Mouse (Mus musculus) Patski (cell line): ENCODE data around the gene Relt. TPM values are rescaled to one million over a fixed set of nuclear protein-coding genes. Genes with fewer than 3 reads are reported as not detected.

Experiments
- ATAC-seq: fragments of 100-300 bp; one replicate; pipeline ENCODE4 v1.8.0; 2021
- CTCF ChIA-PET: fragments of 350-600 bp; sonication (Branson Sonifier 250); formaldehyde crosslinking; loops from one replicate; lab custom pipeline; 2022; ENCODE audit warnings: inconsistent platforms; lab: Charles Lee
- POLR2A ChIA-PET: fragments of 350-600 bp; sonication (Branson Sonifier 250); formaldehyde crosslinking; loops from one replicate; lab custom pipeline; 2022; ENCODE audit warnings: antibody characterized with exemption, inconsistent platforms; lab: Charles Lee
- DNase-seq: peaks from one replicate; pipeline ENCODE4 v3.0.0-alpha.2; 2011; ENCODE audit warnings: low read depth, low spot score
- H3K27me3 ChIP-seq: fragments of 371-371 bp; one replicate; pipeline ENCODE4 v1.5.1; 2021
- CTCF ChIP-seq: fragments of 100-300 bp; IDR thresholded peaks from one replicate; pipeline ENCODE4 v1.5.1; 2021
- in situ Hi-C: fragments of 300-500 bp; cut with MboI; formaldehyde crosslinking; loops from 3 replicates; pipeline ENCODE4 v1.11.1; 2018; ENCODE audit warnings: low pct_unique_long_range_greater_than_20kb, mixed read lengths
- polyA plus RNA-seq: library from polyadenylated mRNA; unstranded; gene quantifications from one replicate; pipeline ENCODE4 v1.2.3, GENCODE M21; 2021

Relt gene
- polyA plus RNA-seq, 1 experiment from 2014 or later, result 5.1 TPM

GRCm38 (mm10) chr7:100902451-100903137 is 39.3 kb upstream of the Relt start:
- ChIA-PET POLR2A (interaction anchor here (1.3 kb wide), 1 partner anchor 29 kb away, joined by 4 read pairs; no protein-coding TSS in a partner anchor), CTCF (interaction anchor here (0.9 to 1.7 kb wide), 6 partner anchors 11 to 37 kb away, joined by 3 to 6 read pairs (median 4); no protein-coding TSS in a partner anchor)
- DNase-seq, result no peak
- TF ChIP-seq CTCF, result no peak
- no peaks in the 10 kb centered on the region for H3K27me3 ChIP-seq
- no peak for ATAC-seq
- in situ Hi-C loops, result loop anchor here (5.0 kb wide), 1 partner anchor 35 kb away; no protein-coding TSS in a partner anchor

GRCm38 (mm10) chr7:100897828-100898227 is 34.6 kb upstream of the Relt start:
- in situ Hi-C loops, result no loop called here
- no peak for DNase-seq
- ChIA-PET CTCF (no interaction called here), POLR2A (no interaction called here)
- no peak for ATAC-seq
- H3K27me3 ChIP-seq, result no peaks in the 10 kb centered on the region
- TF ChIP-seq CTCF, result no peak

GRCm38 (mm10) chr7:100894833-100895226 is 31.6 kb upstream of the Relt start:
- no peaks in the 10 kb centered on the region for H3K27me3 ChIP-seq
- ATAC-seq (no peak), DNase-seq (no peak)
- ChIA-PET CTCF (no interaction called here), POLR2A (no interaction called here)
- no peak for TF ChIP-seq CTCF
- in situ Hi-C loops, result no loop called here

DNA sequence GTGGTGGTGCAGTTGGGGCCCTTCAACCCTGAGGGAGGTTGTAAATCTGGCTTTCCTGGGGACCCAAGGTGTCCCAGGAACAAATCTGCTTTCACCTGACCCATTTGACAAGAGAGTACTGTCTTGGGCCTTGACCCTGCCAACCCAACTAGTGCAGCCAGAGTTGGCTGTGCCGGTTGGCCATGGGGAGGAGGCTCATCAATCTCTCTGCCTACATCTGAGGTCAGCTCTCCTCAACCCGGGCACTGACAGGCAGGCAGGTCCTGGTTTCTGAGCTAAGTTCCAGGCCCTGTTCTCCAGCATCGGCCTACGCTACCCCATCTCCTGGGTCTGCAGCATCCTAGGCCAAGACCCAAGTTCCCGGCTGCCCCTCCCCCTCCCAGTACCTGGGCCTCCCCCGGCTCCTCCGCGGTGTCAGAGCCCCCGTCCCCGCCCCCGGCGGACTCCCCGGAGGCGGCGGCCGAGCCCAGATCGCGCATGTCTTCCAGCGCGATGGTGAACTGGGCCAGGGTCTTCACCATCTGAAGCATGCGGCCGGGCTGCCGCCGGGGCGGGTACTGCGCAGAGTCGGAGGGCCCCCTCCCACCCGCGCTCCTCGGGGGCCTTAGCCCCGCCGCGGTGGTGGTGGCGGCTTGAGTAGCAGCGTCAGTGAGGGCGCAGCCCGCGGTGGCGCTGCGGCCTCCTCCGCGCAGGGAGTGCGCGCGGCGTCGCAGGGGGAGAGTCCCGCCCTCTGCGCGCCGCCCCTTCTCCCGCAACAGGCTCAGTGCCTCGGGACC is 31.0 kb upstream of the Relt start:
- TF ChIP-seq CTCF, result no peak
- ChIA-PET CTCF (no interaction called here), POLR2A (no interaction called here)
- ATAC-seq (no peak), DNase-seq (no peak)
- in situ Hi-C loops, result no loop called here
- no peaks in the 10 kb centered on the region for H3K27me3 ChIP-seq

GRCm38 (mm10) chr7:100893249-100894056 is 30.2 kb upstream of the Relt start:
- no peak for TF ChIP-seq CTCF
- DNase-seq, result no peak
- in situ Hi-C loops, result no loop called here
- ChIA-PET POLR2A (no interaction called here), CTCF (no interaction called here)
- H3K27me3 ChIP-seq, result no peaks in the 10 kb centered on the region
- ATAC-seq, result no peak

DNA sequence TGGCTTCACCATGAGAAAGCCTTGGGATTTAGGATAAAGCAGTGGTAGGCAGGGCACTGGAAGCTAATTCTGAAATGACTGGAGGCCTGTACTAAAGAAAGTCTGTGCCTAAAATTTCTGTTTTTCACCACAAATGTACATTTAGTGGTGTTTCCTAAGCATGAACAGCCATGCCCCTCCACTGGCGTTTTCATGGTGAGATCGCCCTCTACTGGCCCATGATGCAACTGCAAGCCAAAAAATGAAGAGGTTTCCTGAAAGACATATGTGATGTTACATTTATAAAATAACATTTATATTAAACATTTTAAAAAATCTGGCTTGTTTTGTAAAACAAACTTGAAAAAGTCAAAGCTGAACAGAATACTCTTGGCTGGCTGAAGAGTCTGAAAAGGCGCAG is 23.3 kb upstream of the Relt start:
- ChIA-PET POLR2A (interaction anchor here (1.1 kb wide), 1 partner anchor 10 kb away, joined by 4 read pairs; no protein-coding TSS in a partner anchor), CTCF (interaction anchor here (0.7 to 2.6 kb wide), 19 partner anchors 8 to 171 kb away, joined by 3 to 11 read pairs (median 3); partner anchors contain the start of gene Arhgef17)
- no peak for DNase-seq
- ATAC-seq, result no peak
- H3K27me3 ChIP-seq, result no peaks in the 10 kb centered on the region
- in situ Hi-C loops, result no loop called here
- TF ChIP-seq CTCF, result no peak

GRCm38 (mm10) chr7:100884460-100884859 is 21.2 kb upstream of the Relt start:
- CTCF ChIA-PET, result interaction anchor here (2.0 to 2.6 kb wide), 2 partner anchors 10 to 17 kb away, joined by 6 to 7 read pairs; no protein-coding TSS in a partner anchor
- no peak for ATAC-seq
- TF ChIP-seq CTCF, result no peak
- POLR2A ChIA-PET, result no interaction called here
- DNase-seq, result no peak
- H3K27me3 ChIP-seq, result no peaks in the 10 kb centered on the region
- in situ Hi-C loops, result no loop called here

- in situ Hi-C loops, result no loop called here
- CTCF ChIA-PET, result interaction anchor here (0.9 kb wide), 1 partner anchor 19 kb away, joined by 3 read pairs; the partner anchor contains the start of gene Relt
Observed at GRCm38 (mm10) chr7:100881950-100882349, 18.7 kb upstream of the Relt start.

GRCm38 (mm10) chr7:100881531-100881930 is 18.3 kb upstream of the Relt start:
- TF ChIP-seq CTCF, result no peak
- ChIA-PET POLR2A (no interaction called here), CTCF (interaction anchor here (0.9 kb wide), 1 partner anchor 18 kb away, joined by 3 read pairs; the partner anchor contains the start of gene Relt)
- DNase-seq (no peak), ATAC-seq (no peak)
- in situ Hi-C loops, result no loop called here
- H3K27me3 ChIP-seq, result no peaks in the 10 kb centered on the region

More at GRCm38 (mm10) chr7:100881950-100882349, 18.7 kb upstream of the Relt start:
- H3K27me3 ChIP-seq, result no peaks in the 10 kb centered on the region
- no peak for TF ChIP-seq CTCF
- POLR2A ChIA-PET, result no interaction called here
- DNase-seq, result no peak
- no peak for ATAC-seq

DNA sequence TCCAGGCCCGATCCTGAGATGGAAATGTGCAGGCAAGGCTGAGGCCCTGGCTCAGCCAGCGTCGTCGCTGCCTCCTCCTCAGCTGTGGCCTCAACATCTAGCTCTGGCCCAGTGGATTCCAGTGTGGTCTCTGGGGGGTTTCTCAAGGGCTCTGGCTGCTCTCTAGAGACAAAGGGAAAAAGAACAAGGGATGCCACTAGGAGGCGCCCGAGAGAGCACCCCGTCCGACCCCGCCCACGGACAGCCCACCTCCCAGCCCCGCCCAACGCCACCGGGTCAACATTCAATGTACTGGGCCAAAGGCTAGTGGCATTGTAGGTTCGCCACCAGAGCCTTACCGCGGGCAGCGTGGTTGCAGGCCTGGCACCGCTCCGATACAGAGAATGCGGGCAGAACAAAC is 16.3 kb upstream of the Relt start:
- DNase-seq, result no peak
- in situ Hi-C loops, result loop anchor here (10.0 kb wide), 1 partner anchor 55 kb away; the partner anchor contains the start of gene Arhgef17
- ChIA-PET CTCF (interaction anchor here (1.3 to 5.0 kb wide), 2 partner anchors 12 to 30 kb away, joined by 3 to 15 read pairs; no protein-coding TSS in a partner anchor), POLR2A (no interaction called here)
- no peaks in the 10 kb centered on the region for H3K27me3 ChIP-seq
- ATAC-seq, result no peak
- TF ChIP-seq CTCF, result no peak
